Mouse (Mus musculus): Measurements from ENCODE around the gene Zfp1.

GRCm38 (mm10) chr8:111704585-111704984 lies 61.4 kb downstream of the Zfp1 start:
- TF ChIP-seq CTCF (IDR thresholded peaks at IDR 0.05; ENCODE audit: control insufficient read depth, insufficient read depth, insufficient read length): no peak
- TF ChIP-seq CEBPB (IDR thresholded peaks at IDR 0.05; ENCODE audit: low read depth): no peak
- no peak for TF ChIP-seq MAX (IDR thresholded peaks at IDR 0.05)
- TF ChIP-seq MYOG (IDR thresholded peaks at IDR 0.05; ENCODE audit: control insufficient read depth, extremely low read depth, insufficient read length): no peak
- TF ChIP-seq USF1 (IDR thresholded peaks at IDR 0.05; ENCODE audit: low read depth): no peak

All from C2C12 (cell line).